Mouse (Mus musculus) kidney, adult 10 weeks (tissue): ENCODE data around the gene Srf. TPM values are rescaled to one million over a fixed set of nuclear protein-coding genes. Genes with fewer than 3 reads are reported as not detected.

Experiments
- polyA plus RNA-seq: library from polyadenylated mRNA; stranded (reverse); fragments of 350-450 nt; fragmentation: Illumina TruSeq; extraction: RNeasy Lipid Tissue Mini Kit (QIAGEN cat#74804); gene quantifications from one replicate; pipeline ENCODE4 v1.2.3, GENCODE M21; 2014; ENCODE audit warnings: low read depth, low replicate concordance

Srf gene
- not detected for polyA plus RNA-seq

GRCm38 (mm10) chr17:46555673-46556583, at the start of gene Srf:
Srf (minus strand) TSS chr17:46556175.

DNA sequence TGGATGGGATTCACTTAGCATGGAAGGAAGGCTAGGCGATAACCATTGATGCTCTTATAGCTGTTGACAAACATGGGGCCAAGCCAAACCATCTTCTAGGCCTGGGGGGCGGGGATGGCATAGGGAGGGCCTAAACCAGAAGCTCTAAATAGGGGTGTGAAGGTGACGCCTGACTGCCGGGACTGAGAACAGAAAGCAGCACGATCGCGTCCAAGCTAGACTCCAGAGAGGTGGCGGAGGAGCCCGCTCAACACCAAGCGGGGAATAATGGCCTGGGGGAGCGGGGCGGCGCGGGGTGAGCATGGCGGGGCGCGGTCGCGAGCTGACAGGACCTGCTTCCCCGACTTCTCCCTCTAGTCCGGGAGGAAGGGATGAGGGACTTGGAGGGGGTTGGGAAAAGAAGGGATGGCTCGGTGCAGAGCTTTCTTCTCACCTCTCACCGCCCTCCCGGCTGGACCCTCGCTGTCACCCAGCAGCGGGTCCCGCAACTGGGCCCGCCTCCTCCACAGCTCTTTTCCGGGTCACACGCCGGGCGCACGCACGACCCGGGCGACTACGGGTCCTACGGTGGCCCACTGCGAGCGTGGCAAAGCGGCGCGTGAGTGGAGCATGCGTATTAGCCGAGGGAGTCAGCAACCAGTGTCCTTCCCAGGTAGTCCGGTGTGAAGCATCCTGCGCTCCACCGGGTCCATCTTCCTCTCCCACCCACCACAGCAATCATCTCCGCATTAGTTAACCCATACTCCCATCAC, 10.0 kb downstream of the Srf start, which contains the start of gene Cul9:
Gene Cul9 (minus strand): TSS at position 576 of the 752 bp plus-strand sequence.

Other genes with a start within 250 kb of the Srf start
- gene Abcc10, start 227.8 kb downstream of the Srf start, polyA plus RNA-seq = 0.36 TPM
- 54.2 TPM for gene Zfp318, start 172.4 kb downstream of the Srf start, polyA plus RNA-seq
- not detected for gene Crip3, start 127.2 kb downstream of the Srf start, polyA plus RNA-seq
- gene Slc22a7, start 117.7 kb downstream of the Srf start, polyA plus RNA-seq = 9.3 TPM
- gene Ttbk1, start 68.5 kb downstream of the Srf start, polyA plus RNA-seq = 0.20 TPM
- 7.3 TPM for gene Dnph1, start 59.5 kb downstream of the Srf start, polyA plus RNA-seq
- gene Cul9, start 9.8 kb downstream of the Srf start, polyA plus RNA-seq = 3.1 TPM
- gene Ptk7, start 73.3 kb upstream of the Srf start, polyA plus RNA-seq = 0.16 TPM
- gene Klc4, start 89.8 kb upstream of the Srf start, polyA plus RNA-seq = 0.36 TPM
- 2.3 TPM for gene Mrpl2, start 90.1 kb upstream of the Srf start, polyA plus RNA-seq
- gene Cul7, start 94.2 kb upstream of the Srf start, polyA plus RNA-seq = 0.12 TPM
- gene Rrp36, start 118.2 kb upstream of the Srf start, polyA plus RNA-seq = 2.3 TPM
- gene Mea1, start 122.6 kb upstream of the Srf start, polyA plus RNA-seq = 5.7 TPM
- 3.4 TPM for gene Klhdc3, start 124.7 kb upstream of the Srf start, polyA plus RNA-seq
- 6.3 TPM for gene Ppp2r5d, start 148.9 kb upstream of the Srf start, polyA plus RNA-seq
- 0.81 TPM for gene Pex6, start 155.3 kb upstream of the Srf start, polyA plus RNA-seq
- gene Gnmt, start 173.0 kb upstream of the Srf start, polyA plus RNA-seq = 0.44 TPM
- 0.65 TPM for gene Cnpy3, start 196.0 kb upstream of the Srf start, polyA plus RNA-seq
- gene Ptcra, start 207.5 kb upstream of the Srf start, polyA plus RNA-seq = not detected
- gene 2310039H08Rik, start 216.5 kb upstream of the Srf start, polyA plus RNA-seq = 22.1 TPM
- gene Rpl7l1, start 226.5 kb upstream of the Srf start, polyA plus RNA-seq = 37.9 TPM